Mouse (Mus musculus): ENCODE measurements at regions not wholly inside any gene's neighbourhood (a gene's known extent, or its start where the extent isn't known, plus 50 kb on each side); places are given as distances from the start of the nearest gene placed in this dataset.

- peak in 1 of 2 experiments; percentile 15 for DNase-seq
These were observed 54.9 kb downstream of the Cbln1 start for GRCm38 (mm10) chr8:87417466-87417865.

DNA sequence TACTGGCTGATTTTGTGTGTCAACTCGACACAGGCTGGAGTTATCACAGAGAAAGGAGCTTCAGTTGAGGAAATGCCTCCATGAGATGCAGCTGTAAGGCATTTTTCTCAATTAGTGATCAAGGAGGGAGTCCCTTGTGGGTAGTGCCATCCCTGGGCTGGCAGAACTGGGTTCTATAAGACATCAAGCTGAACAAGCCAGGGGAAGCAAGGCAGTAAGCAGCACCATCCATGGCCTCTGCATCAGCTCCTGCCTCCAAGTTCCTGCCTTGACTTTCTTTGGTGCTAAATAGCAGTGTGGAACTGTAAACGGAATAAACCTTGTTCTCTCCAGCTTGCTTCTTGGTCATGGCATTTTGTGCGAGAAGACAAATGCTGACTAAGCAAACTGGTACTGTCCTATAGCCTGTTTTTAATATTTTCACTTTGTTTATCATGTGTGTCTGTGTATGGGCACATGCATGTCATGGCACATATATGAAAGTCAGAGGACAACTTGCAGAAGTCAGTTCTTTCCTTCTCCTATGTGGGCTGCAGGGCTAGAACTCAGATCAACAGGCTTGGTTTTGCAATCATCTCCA lies 57.3 kb downstream of the Cbln1 start:
- no peak for DNase-seq

- no peak for DNase-seq
These were observed 83.4 kb downstream of the Cbln1 start for GRCm38 (mm10) chr8:87389016-87389415.

DNA sequence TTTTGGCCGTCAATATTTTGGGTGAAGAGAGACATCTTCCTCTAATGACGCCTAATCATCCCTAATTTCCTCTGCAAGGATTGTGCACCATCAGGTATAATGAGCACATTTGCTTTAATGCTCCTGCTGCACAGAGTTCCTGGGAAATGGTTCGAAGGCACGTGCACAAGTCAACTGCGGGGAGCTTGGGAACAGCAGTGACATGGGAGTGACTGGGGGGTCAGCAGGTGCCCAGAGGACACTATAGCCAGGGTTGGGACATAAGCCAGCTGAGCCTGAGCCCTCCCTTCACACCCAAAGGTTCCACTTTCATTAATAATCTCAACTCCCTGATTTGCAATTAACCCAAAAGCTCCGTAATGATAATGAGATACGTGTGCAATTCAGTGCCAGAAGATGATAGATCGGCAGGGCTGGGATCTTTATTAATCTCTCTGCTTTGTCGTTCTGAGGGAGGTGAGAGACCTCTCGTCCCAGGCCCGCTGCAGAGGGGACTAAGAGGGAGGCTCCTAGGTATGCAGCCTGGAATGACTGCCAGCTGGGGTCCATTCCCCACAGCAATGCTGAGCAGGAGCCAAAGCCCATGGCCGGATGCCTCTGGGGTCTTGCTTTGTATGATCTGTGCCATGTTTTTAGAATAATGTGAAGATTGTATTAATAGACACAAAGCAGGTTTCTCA lies 88.7 kb downstream of the Cbln1 start:
- DNase-seq, result no peak

- DNase-seq, result no peak
These were observed 90.1 kb downstream of the Cbln1 start for GRCm38 (mm10) chr8:87382311-87382710.

GRCm38 (mm10) chr8:87380791-87381190 lies 91.6 kb downstream of the Cbln1 start:
- DNase-seq, result no peak

- no peak for DNase-seq
These were observed 93.1 kb downstream of the Cbln1 start for GRCm38 (mm10) chr8:87379296-87379695.

DNA sequence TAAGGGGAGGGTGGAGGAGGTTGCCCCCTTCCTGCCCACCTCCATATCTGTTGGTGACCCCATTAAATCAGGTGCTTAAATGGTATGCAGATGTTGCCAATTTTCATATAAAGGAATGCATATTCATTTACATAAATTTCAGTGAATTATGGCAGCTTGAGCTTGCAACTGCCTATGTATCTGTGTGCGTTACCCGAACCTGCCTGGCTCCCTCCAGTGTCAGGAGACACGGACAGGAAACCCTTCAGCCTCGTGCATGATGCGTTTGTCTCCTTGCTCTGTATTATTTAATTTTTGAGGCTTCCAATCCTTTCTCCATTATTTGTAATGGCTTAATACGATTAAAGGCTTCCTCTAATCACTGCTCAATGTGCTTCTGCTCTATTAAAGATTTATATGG lies 98.4 kb downstream of the Cbln1 start:
- no peak for DNase-seq

DNA sequence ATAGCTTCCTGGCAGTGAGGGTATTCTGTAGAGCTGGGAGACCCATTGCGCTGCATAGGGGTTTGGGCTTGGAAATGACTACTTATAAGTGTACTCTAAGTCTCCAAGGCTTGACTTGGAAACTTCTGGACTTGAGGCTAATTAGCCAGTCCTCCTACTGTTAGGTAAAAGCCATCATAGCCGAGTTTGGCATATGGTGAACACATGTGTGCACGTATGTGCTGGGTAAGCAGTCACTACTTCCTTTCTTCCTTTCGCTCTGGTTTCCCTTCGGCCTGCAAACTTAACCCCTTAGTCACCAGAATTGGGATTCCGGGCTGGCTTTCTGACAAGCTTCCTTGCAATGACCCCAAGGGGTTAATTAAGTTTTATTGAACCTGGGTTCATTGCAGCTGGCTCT lies 98.9 kb downstream of the Cbln1 start:
- DNase-seq, result no peak

DNA sequence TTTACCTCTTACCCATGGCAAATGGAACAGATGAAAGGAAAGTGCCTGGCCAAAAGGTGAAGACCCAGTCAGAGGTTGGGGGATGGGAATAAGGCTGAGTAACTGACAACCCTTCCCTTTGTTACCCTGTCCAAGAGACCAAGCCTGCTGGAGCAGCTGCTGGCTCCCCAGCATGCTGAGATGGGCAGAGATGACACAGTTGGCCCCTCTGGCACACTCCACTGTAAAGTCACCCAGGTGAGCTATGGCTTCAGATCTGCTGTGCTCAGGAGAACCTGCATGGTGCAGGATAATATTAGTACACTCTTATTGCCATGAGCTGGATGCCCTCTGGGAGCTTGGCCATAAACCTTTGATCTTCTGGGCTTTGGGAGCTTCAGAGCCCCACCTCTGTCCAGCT lies 100.3 kb downstream of the Cbln1 start:
- peak; percentile 6 to 19 for DNase-seq

- no peak for DNase-seq
These were observed 102.2 kb downstream of the Cbln1 start for GRCm38 (mm10) chr8:87370194-87370593.

GRCm38 (mm10) chr8:87350471-87350870 lies 121.9 kb downstream of the Cbln1 start:
- DNase-seq, result peak; percentile 32 to 55

DNA sequence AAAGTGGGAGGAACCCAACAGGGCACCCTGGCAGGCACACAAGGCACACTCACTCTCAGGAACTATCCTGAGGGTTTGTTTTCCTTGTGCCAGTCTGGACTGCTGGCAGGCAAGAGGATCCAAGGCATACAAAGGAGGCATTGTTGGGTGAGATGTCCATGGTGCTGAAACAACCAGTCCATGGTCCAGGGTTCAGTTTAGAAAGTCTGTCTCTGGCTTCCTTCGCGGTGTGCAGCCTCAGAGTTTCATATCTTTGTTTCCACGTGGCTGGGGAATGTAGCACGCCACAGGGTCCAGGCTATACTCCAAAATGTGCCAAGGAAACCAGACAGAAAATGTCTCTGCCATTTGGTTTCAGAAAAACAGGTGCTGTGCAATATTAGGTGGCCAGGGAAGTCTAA lies 122.6 kb downstream of the Cbln1 start:
- peak; percentile 60 to 77 for DNase-seq

- DNase-seq, result no peak
These were observed 143.0 kb downstream of the Cbln1 start for GRCm38 (mm10) chr8:87329371-87329770.

DNA sequence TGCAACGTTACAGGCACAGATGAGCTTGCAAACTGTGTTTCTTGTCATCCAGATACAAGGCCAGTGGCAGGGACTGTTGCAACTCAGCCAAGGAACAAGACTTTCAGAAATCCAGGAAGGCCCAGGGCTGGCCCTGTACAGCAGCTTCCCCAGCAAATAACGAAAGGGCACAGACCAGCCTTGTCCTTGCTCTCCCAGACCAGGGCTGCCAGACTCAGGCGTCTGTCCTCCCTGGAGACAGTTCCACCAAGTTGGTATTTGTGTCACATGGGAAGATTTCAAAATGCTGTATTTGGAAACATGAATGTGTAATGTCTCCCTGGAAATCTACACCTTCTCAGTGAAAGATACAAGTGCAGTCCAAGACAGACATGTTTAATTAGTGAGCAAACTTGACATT lies 157.8 kb downstream of the Cbln1 start:
- DNase-seq, result no peak

- DNase-seq, result peak; percentile 41 to 60
These were observed 161.1 kb downstream of the Cbln1 start for GRCm38 (mm10) chr8:87311282-87311681.

GRCm38 (mm10) chr8:87308311-87308710 lies 164.1 kb downstream of the Cbln1 start:
- DNase-seq, result no peak

- no peak for DNase-seq
These were observed 167.4 kb downstream of the Cbln1 start for GRCm38 (mm10) chr8:87305001-87305400.

DNA sequence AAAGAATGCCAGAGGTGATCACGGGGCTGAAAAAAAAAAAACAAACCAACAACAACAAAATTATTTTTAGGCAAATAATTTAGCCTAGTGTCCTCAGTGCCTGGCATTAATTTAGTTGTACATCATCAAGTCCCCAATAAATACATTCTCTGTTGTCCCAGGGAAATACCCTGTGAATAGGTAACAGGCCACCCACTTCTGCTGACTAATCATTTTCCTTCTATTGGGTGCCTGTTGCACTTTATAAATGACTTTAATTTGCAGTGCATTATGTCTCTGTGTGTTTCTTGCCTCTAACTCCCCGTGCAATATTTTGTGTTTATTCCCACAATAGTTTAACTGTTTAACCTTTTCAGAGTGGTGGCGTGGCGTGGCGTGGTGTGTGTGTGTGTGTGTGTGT lies 168.9 kb downstream of the Cbln1 start:
- no peak for DNase-seq

GRCm38 (mm10) chr8:87297761-87298160 lies 174.6 kb downstream of the Cbln1 start:
- DNase-seq, result peak in 1 of 2 experiments; percentile 31

DNA sequence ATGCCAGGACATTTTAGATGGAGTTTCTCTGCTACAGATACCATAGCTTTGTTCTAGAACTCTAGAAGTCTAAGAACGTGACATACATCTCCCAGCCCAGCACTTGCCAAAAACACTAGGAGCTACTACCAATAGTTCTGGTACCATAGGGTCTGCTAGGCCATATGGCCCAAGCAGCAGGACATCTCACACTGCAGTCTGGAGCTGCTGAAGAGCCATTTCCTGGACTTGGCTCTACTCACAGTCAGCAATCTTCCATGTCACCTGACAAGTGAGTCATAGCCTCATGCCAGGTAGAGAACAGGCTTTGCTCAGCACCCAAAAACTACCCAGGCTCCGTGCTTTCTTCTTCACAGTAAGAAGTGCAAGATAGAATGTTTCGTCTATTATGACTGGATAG lies 175.1 kb downstream of the Cbln1 start:
- DNase-seq, result peak; percentile 92 to 95

DNA sequence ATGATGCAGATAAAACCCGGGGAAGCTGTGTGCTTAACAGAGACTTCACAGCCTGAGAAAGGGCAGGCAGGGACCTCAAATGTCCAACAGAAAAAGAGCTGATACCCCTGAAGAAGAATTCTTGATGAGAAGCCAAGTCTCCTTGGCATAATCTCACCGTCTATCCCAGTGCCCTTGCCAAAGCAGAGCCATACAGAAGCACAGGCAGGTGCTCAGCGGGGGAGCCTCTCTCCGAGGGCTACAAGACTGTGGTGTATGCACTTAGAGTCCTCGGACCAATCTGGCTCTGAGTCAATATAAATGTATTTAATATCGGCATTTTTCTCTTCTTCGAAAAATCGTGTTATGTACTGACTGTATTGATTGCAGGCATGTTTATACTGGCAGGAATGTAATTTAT lies 186.3 kb downstream of the Cbln1 start:
- DNase-seq, result peak; percentile 61 to 65

GRCm38 (mm10) chr8:87284356-87284755 lies 188.1 kb downstream of the Cbln1 start:
- DNase-seq, result no peak

GRCm38 (mm10) chr8:87282511-87282910 lies 189.9 kb downstream of the Cbln1 start:
- peak in 1 of 2 experiments; percentile 25 for DNase-seq

DNA sequence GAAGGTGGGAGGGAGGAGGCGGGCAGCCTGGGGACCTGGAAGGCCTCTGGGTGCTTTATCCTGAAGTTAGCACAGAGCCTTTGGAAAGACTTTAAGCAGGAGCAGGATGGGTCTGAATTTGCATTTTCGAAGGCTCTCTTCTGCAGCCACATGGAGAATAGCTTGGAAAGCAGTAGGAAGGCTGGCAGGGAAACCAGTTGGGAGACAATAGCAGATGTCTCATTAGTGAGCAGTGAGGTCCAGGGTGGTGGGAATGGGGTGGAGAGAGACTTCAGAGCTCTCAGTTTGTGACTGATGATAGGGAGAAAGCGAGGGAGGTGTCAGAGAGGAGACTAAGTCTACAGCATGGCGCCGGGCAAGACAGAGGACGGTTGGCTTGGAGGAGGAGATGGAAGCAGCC lies 199.1 kb downstream of the Cbln1 start:
- no peak for DNase-seq
